Mouse (Mus musculus) large intestine, adult 2 months (tissue): ENCODE measurements around the gene Pde10a. TPM values are rescaled to one million over a fixed set of nuclear protein-coding genes. Genes with fewer than 3 reads are reported as not detected.

Experiments used
- polyA plus RNA-seq: library from polyadenylated mRNA; depleted of rRNA; stranded (reverse); fragments of >200 nt; gene quantifications from 2 replicates; pipeline ENCODE4 v1.2.3, GENCODE M21; 2012; rRNA removed

Pde10a gene
- polyA plus RNA-seq, 1 experiment = 0.57 TPM

Other genes with a start within 250 kb of the Pde10a start
- gene Mpc1, start 242.5 kb upstream of the Pde10a start, polyA plus RNA-seq = 155 and 174 TPM in 2 replicates
- 84.2 and 105 TPM in 2 replicates for gene Sft2d1, start 214.3 kb upstream of the Pde10a start, polyA plus RNA-seq
- 0.15 and 0.16 TPM in 2 replicates for gene Prr18, start 187.9 kb upstream of the Pde10a start, polyA plus RNA-seq
- 0.14 and 0.17 TPM in 2 replicates for gene T2, start 169.4 kb upstream of the Pde10a start, polyA plus RNA-seq
- gene T, start 90.9 kb upstream of the Pde10a start, polyA plus RNA-seq = not detected in 2 replicates
- not detected in 2 replicates for gene Gm17087, start 41.6 kb downstream of the Pde10a start, polyA plus RNA-seq